Mouse (Mus musculus): ENCODE measurements around the gene Anapc16.

Anapc16 gene

GRCm38 (mm10) chr10:59948363-59949254 is 54.3 kb downstream of the Anapc16 start:
- no peak for DNase-seq

GRCm38 (mm10) chr10:59947296-59948073 is 55.5 kb downstream of the Anapc16 start:
- no peak for DNase-seq

GRCm38 (mm10) chr10:59946362-59946761 is 56.6 kb downstream of the Anapc16 start:
- no peak for DNase-seq

DNA sequence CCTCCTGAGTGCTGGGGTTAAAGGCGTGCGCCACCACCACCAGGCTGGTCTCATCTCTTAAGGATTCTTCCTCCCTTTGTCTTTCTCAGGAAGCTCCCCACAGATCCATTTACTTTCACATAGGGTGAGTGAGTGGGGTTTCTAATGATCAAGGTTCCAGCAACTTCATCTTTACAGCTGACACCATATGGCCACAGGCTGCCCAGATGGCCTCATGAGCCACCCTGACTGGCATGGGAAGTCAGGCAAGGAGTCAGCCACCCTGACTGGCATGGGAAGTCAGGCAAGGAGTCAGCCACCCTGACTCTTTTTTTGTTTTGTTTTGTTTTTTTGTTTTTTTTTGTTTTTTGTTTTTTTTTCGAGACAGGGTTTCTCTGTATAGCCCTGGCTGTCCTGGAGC is 57.5 kb downstream of the Anapc16 start:
- DNase-seq = no peak

DNA sequence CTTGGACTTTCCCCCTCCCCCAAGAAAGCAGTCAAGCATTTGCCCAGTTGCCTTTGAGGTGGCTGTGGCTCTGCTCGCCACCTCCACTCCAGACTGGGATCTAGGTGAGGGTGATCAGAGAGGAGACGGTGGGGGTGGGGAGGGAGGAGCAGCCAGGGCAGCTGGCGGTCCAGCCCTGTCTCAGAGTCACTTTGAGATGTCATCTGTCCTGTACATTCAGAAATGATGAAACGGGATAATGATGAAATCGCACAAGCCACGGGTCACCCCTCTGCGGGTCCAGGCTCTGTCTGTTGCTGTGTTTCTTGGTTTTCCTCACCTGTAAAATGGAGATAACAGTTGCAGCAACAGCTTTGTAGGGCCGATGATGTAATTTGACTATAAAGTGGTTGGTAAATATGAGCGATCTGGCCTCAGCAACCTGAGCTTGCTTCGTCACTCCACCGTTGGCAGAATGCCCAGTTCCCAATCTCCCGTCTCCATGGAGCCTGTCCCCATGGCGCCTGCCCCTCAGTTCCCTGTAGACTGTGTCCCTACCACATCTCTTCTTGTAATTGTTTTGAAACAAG is 59.4 kb downstream of the Anapc16 start:
- DNase-seq = peak; percentile 66

GRCm38 (mm10) chr10:59942847-59943420 is 60.0 kb downstream of the Anapc16 start:
- peak; percentile 67 for DNase-seq

DNA sequence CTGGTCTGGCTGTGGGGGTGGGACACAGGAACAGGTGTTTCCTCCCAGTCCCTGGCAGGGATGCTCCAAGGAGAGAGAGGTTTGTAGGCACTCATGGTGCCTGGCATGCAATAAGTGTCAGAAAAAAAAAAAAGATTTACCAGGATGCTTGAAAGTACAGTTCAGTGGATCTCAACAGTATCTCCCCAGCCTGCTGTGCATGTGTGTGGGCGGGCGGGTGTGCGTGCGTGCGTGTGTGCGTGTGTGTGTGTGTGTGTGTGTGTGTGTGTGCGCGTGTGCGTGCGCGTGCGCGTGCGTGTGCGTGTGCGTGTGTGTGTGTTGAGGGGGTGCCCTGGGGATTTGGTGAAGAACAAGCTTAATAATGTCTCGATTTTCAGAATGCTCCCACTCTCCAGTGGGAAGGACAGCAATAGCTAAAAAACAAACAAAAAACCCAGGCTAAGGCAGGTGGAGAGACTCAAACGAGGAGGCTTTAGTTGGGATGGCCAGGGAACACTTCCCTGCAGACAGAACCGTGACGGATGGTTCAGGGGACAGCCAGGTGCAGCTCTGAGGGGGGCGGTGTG is 60.6 kb downstream of the Anapc16 start:
- peak; percentile 44 for DNase-seq

- no peak for DNase-seq
These were observed 63.9 kb downstream of the Anapc16 start for GRCm38 (mm10) chr10:59939081-59939480.

GRCm38 (mm10) chr10:59938662-59939061 is 64.3 kb downstream of the Anapc16 start:
- DNase-seq = no peak

All from cerebellum, adult 11 months (tissue).